Mouse (Mus musculus): Measurements from ENCODE around the gene Cdc27. TPM values are rescaled to one million over a fixed set of nuclear protein-coding genes. Genes with fewer than 3 reads are reported as not detected.
"Not testable (repeated sequence)": the region's sequence is repeated elsewhere in the genome, so short reads cannot be mapped to it uniquely, and the experiment has no call there.

The Cdc27 gene
- polyA plus RNA-seq, 1 experiment from 2014 or later: 44.7 TPM

DNA sequence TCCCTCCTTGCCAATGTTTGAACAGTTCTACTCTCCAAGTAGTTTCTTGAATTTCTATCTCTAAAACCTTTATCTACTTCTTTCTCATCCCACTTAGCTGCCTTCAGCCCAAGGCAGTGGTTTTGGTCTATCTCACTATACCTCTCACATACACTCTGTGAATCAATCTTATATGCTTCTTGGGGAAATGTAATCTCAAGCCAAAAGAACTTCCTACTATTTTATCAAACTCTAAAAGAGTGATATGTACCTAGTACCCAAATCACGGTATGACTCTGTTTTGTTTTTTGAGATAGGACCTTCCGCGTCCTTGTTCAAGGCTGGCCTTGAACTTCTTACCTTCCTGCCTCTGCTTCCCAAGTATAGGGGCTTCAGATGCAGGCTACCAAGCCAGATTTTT lies 2.9 kb downstream of the Cdc27 start:
- Histone ChIP-seq H3K36me3 (ENCODE audit: control insufficient read depth, insufficient read depth, low read length) (0 out of 2 replicates have a peak, but pooled peaks cover 5% of the 10 kb centered on the region), H3K4me1 (ENCODE audit: control insufficient read depth, insufficient read depth, low read length) (peaks cover 13% of the 10 kb centered on the region), H3K27ac (replicated peaks; ENCODE audit: low read depth, low read length) (no peak overlapping the region), H3K4me3 (ENCODE audit: low read depth, low read length) (no peak overlapping the region), H3K9me3 (ENCODE audit: control insufficient read depth, low read length) (no peaks in the 10 kb centered on the region), H3K27me3 (replicated peaks; ENCODE audit: control insufficient read depth, insufficient read depth, low read length) (no peaks in the 10 kb centered on the region), H3K9ac (ENCODE audit: low read depth, low read length) (no peak overlapping the region), H3K4me2 (ENCODE audit: low read depth, low read length) (no peak overlapping the region)
- 95% methylated on average over 3 of the region's 3 CpGs for WGBS
- DNase-seq (ENCODE audit: low spot score): no peak
- ATAC-seq (ENCODE audit: low read depth): no peak

DNA sequence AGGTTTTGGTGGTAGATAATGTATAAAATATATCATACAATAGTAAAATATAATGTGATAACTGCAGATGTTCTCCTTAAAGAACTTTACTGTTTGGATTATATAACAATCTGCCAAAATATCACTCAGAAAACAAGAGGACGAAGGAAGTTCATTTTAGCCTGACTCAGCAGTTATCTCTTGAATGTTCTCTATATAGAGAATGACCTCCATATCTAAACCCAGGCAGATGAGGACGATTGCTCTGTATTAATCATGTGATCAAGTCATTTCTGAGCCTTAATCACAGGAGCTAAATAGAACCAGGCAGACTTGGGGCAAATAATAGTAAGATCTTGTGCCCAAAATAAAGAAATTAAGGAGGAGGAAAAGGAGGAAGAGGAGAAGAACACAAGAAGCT lies 5.9 kb downstream of the Cdc27 start:
- H3K4me1 ChIP-seq (ENCODE audit: control insufficient read depth, insufficient read depth, low read length): peaks cover 13% of the 10 kb centered on the region
- ATAC-seq (ENCODE audit: low read depth) (no peak), DNase-seq (ENCODE audit: low spot score) (no peak)
- H3K27me3 ChIP-seq (replicated peaks; ENCODE audit: control insufficient read depth, insufficient read depth, low read length): no peaks in the 10 kb centered on the region
- H3K27ac ChIP-seq (replicated peaks; ENCODE audit: low read depth, low read length): no peak overlapping the region
- H3K9ac ChIP-seq (ENCODE audit: low read depth, low read length): no peak overlapping the region
- H3K9me3 ChIP-seq (ENCODE audit: control insufficient read depth, low read length): no peaks in the 10 kb centered on the region
- H3K36me3 ChIP-seq (ENCODE audit: control insufficient read depth, insufficient read depth, low read length): peaks cover 16% of the 10 kb centered on the region
- 77% methylated on average over 2 of the region's 2 CpGs for WGBS
- no peak overlapping the region for H3K4me3 ChIP-seq (ENCODE audit: low read depth, low read length)
- no peak overlapping the region for H3K4me2 ChIP-seq (ENCODE audit: low read depth, low read length)

DNA sequence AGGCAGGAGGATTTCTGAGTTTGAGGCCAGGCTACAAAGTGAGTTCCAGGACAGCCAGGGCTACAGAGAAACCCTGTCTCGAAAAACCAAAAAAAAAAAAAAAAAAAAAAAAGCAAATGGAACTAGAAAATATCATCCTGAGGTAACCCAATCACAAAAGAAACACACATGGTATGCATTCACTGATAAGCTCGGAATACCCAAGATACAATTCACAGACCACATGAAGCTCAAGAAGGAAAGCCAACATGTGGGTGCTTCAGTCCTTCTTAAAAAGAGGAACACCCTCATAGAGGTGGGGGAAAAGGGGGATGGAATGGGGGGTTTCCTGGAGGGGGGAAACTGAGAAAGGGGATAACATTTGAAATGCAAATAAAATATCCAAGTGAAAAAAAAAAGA lies 7.1 kb downstream of the Cdc27 start:
- not testable (repeated sequence) for H3K4me3 ChIP-seq (ENCODE audit: low read depth, low read length); H3K9ac ChIP-seq (ENCODE audit: low read depth, low read length); H3K27ac ChIP-seq (replicated peaks; ENCODE audit: low read depth, low read length); ATAC-seq (ENCODE audit: low read depth); H3K4me2 ChIP-seq (ENCODE audit: low read depth, low read length); H3K4me1 ChIP-seq (ENCODE audit: control insufficient read depth, insufficient read depth, low read length); H3K9me3 ChIP-seq (ENCODE audit: control insufficient read depth, low read length); H3K27me3 ChIP-seq (replicated peaks; ENCODE audit: control insufficient read depth, insufficient read depth, low read length); DNase-seq (ENCODE audit: low spot score)
- 94% methylated on average over 2 of the region's 2 CpGs for WGBS
- peaks cover 16% of the 10 kb centered on the region for H3K36me3 ChIP-seq (ENCODE audit: control insufficient read depth, insufficient read depth, low read length)

DNA sequence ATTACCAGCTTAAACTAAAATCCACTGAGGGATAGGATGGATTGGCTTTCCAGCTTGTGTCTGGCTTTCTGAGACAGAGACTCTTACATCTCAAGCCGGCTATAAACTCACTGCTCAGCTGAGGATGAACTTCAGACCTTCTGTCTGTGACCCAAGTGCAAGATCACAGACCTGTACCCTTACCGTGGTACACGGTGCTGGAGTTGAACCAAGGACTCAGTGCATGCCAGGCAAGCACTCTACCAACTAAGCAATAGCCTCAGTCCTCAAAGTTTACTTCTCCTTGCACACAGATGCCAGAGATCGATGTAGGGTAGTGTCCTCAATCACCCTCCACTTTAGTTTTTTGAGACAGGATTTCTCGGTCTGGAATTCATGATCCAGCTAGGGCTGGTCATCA lies 10.6 kb downstream of the Cdc27 start:
- WGBS: 95% methylated on average over 5 of the region's 5 CpGs
- no peaks in the 10 kb centered on the region for H3K4me1 ChIP-seq (ENCODE audit: control insufficient read depth, insufficient read depth, low read length)
- no peak overlapping the region for H3K9ac ChIP-seq (ENCODE audit: low read depth, low read length)
- H3K4me3 ChIP-seq (ENCODE audit: low read depth, low read length): no peak overlapping the region
- no peaks in the 10 kb centered on the region for H3K9me3 ChIP-seq (ENCODE audit: control insufficient read depth, low read length)
- H3K36me3 ChIP-seq (ENCODE audit: control insufficient read depth, insufficient read depth, low read length): peaks cover 16% of the 10 kb centered on the region
- no peak overlapping the region for H3K4me2 ChIP-seq (ENCODE audit: low read depth, low read length)
- no peaks in the 10 kb centered on the region for H3K27me3 ChIP-seq (replicated peaks; ENCODE audit: control insufficient read depth, insufficient read depth, low read length)
- DNase-seq (ENCODE audit: low spot score) (no peak), ATAC-seq (ENCODE audit: low read depth) (no peak)
- H3K27ac ChIP-seq (replicated peaks; ENCODE audit: low read depth, low read length): no peak overlapping the region

DNA sequence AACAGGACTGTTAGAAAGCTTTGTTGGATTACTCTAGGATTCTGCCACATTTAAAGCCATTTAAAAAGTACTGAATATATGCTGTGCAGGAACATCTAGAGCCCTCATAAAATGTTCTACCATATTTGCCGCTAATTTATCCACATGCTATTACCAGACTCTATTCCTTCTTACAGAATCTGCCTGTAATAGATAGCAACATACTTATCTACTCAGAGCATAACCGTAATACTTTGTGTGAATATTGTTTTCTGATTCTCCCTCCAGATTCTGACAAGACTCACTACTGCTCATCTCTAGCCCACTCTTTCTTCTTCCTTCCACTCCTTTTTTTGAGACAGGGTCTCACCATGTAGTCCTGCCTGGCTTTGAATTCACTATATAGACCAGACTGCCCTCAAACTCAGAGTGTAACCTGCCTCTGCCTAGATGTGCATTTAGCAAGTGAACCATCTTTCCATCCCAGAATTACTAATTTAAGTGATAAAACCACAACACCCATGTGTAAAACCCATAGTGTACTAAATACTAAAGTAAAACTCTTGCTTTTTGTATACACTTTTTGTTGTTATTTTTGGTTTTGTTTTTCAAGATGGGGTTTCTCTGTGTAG lies 12.4 kb downstream of the Cdc27 start:
- no peak for ATAC-seq (ENCODE audit: low read depth)
- Histone ChIP-seq H3K36me3 (ENCODE audit: control insufficient read depth, insufficient read depth, low read length) (peaks cover 29% of the 10 kb centered on the region), H3K4me1 (ENCODE audit: control insufficient read depth, insufficient read depth, low read length) (no peaks in the 10 kb centered on the region), H3K9me3 (ENCODE audit: control insufficient read depth, low read length) (no peaks in the 10 kb centered on the region), H3K27ac (replicated peaks; ENCODE audit: low read depth, low read length) (no peak overlapping the region), H3K4me2 (ENCODE audit: low read depth, low read length) (no peak overlapping the region), H3K4me3 (ENCODE audit: low read depth, low read length) (no peak overlapping the region), H3K9ac (ENCODE audit: low read depth, low read length) (no peak overlapping the region), H3K27me3 (replicated peaks; ENCODE audit: control insufficient read depth, insufficient read depth, low read length) (no peaks in the 10 kb centered on the region)
- DNase-seq (ENCODE audit: low spot score): no peak
- WGBS: 96% methylated on average over 2 of the region's 2 CpGs

DNA sequence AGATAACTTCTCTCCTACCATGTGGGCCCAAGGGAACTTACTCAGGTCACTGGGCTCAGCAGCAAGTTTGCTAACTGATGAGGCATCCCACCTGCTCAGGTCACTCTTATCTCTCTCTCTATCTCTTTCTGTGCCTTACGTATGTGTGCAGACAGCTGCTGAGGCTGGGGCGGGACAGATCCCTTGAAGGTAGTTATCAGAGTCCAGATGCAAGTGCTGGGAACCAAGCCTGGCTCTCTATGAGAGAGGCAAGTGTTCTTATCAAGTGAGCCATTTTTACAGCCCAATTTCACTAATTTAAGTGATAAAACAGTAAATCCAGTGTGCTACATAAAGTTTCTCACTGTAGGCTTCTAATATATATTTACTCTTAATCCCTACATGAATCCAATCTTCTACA lies 13.6 kb downstream of the Cdc27 start:
- Histone ChIP-seq H3K4me3 (ENCODE audit: low read depth, low read length) (no peak overlapping the region), H3K4me1 (ENCODE audit: control insufficient read depth, insufficient read depth, low read length) (no peaks in the 10 kb centered on the region), H3K9me3 (ENCODE audit: control insufficient read depth, low read length) (no peaks in the 10 kb centered on the region), H3K4me2 (ENCODE audit: low read depth, low read length) (no peak overlapping the region), H3K9ac (ENCODE audit: low read depth, low read length) (no peak overlapping the region), H3K27ac (replicated peaks; ENCODE audit: low read depth, low read length) (no peak overlapping the region), H3K27me3 (replicated peaks; ENCODE audit: control insufficient read depth, insufficient read depth, low read length) (no peaks in the 10 kb centered on the region), H3K36me3 (ENCODE audit: control insufficient read depth, insufficient read depth, low read length) (peaks cover 41% of the 10 kb centered on the region)
- 87% methylated on average over 2 of the region's 2 CpGs for WGBS
- DNase-seq (ENCODE audit: low spot score) (no peak), ATAC-seq (ENCODE audit: low read depth) (no peak)

DNA sequence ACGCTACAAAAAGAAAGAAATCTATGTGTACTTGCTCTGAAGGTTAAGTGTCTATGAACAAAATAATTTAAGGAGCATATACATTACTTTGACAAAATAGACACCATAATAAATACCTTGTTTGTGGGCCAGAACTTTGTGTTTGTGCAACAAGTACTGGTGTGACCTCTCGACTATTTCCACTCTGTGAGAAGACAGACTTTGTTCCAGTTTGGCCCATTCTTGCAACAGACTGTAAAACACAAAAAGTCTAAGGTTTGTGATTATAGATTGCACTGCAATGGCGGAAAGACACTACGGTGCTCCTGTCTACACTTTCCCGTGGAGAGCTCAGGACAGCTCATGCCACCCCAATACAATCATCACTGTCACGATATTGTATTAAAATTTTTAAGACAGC lies 24.5 kb downstream of the Cdc27 start:
- H3K4me2 ChIP-seq (ENCODE audit: low read depth, low read length): no peak overlapping the region
- no peaks in the 10 kb centered on the region for H3K9me3 ChIP-seq (ENCODE audit: control insufficient read depth, low read length)
- 91% methylated on average over 6 of the region's 6 CpGs for WGBS
- H3K27me3 ChIP-seq (replicated peaks; ENCODE audit: control insufficient read depth, insufficient read depth, low read length): no peaks in the 10 kb centered on the region
- ATAC-seq (ENCODE audit: low read depth) (no peak), DNase-seq (ENCODE audit: low spot score) (no peak)
- H3K36me3 ChIP-seq (ENCODE audit: control insufficient read depth, insufficient read depth, low read length): peaks cover 77% of the 10 kb centered on the region
- H3K4me3 ChIP-seq (ENCODE audit: low read depth, low read length): no peak overlapping the region
- H3K4me1 ChIP-seq (ENCODE audit: control insufficient read depth, insufficient read depth, low read length): no peaks in the 10 kb centered on the region
- no peak overlapping the region for H3K9ac ChIP-seq (ENCODE audit: low read depth, low read length)
- no peak overlapping the region for H3K27ac ChIP-seq (replicated peaks; ENCODE audit: low read depth, low read length)

DNA sequence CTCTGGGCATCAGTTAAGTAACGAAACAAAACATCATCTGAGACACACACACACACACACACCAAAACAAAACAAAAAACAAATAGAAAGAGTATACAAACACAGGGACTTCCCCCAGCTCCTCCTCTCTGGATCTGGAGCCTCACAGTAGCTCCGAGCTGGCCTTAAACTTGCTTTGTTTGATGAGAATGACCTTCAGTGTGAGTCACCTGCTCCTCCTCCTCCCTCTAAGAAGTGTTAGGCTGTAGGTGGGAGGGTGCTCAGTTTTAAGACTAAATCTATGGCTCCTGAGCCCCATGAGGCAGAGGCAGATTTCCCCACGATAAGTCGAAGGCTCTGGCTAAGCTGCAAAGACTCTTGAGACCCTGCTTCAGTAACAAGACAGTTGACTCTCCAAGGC lies 38.0 kb downstream of the Cdc27 start:
- H3K4me2 ChIP-seq (ENCODE audit: low read depth, low read length): no peak overlapping the region
- no peak overlapping the region for H3K27ac ChIP-seq (replicated peaks; ENCODE audit: low read depth, low read length)
- no peaks in the 10 kb centered on the region for H3K4me1 ChIP-seq (ENCODE audit: control insufficient read depth, insufficient read depth, low read length)
- no peak overlapping the region for H3K4me3 ChIP-seq (ENCODE audit: low read depth, low read length)
- peaks cover 85% of the 10 kb centered on the region for H3K36me3 ChIP-seq (ENCODE audit: control insufficient read depth, insufficient read depth, low read length)
- H3K9ac ChIP-seq (ENCODE audit: low read depth, low read length): no peak overlapping the region
- ATAC-seq (ENCODE audit: low read depth): no peak
- no peak for DNase-seq (ENCODE audit: low spot score)
- 95% methylated on average over 4 of the region's 4 CpGs for WGBS
- H3K9me3 ChIP-seq (ENCODE audit: control insufficient read depth, low read length): no peaks in the 10 kb centered on the region
- H3K27me3 ChIP-seq (replicated peaks; ENCODE audit: control insufficient read depth, insufficient read depth, low read length): no peaks in the 10 kb centered on the region

DNA sequence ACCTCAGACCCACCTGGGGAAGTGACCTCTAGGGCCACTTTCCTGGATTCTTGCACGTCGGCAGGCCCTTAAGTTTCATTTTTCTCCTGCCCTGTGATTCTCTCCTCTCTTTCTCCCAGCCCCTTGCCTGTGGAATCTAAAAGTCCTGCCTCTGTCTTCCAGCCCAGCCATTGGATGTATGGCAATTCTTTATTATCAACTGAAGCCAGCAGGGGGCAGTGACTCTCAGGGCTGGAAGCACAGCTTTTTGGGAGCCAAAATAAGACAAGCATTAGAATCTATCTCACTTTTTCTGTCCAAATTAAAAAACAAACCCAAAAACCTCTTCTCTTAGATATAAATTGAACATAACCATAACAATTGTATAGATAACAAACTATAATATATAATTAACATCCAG lies 39.8 kb downstream of the Cdc27 start:
- no peaks in the 10 kb centered on the region for H3K4me1 ChIP-seq (ENCODE audit: control insufficient read depth, insufficient read depth, low read length)
- H3K27ac ChIP-seq (replicated peaks; ENCODE audit: low read depth, low read length): no peak overlapping the region
- DNase-seq (ENCODE audit: low spot score) (peak; percentile 24), ATAC-seq (ENCODE audit: low read depth) (no peak)
- 93% methylated on average over 2 of the region's 2 CpGs for WGBS
- H3K9me3 ChIP-seq (ENCODE audit: control insufficient read depth, low read length): no peaks in the 10 kb centered on the region
- H3K36me3 ChIP-seq (ENCODE audit: control insufficient read depth, insufficient read depth, low read length): peaks cover 85% of the 10 kb centered on the region
- no peak overlapping the region for H3K4me3 ChIP-seq (ENCODE audit: low read depth, low read length)
- no peaks in the 10 kb centered on the region for H3K27me3 ChIP-seq (replicated peaks; ENCODE audit: control insufficient read depth, insufficient read depth, low read length)
- H3K4me2 ChIP-seq (ENCODE audit: low read depth, low read length): no peak overlapping the region
- no peak overlapping the region for H3K9ac ChIP-seq (ENCODE audit: low read depth, low read length)
